ENCODE assay signal across 8 mouse cellular contexts in the genomic region with DNA sequence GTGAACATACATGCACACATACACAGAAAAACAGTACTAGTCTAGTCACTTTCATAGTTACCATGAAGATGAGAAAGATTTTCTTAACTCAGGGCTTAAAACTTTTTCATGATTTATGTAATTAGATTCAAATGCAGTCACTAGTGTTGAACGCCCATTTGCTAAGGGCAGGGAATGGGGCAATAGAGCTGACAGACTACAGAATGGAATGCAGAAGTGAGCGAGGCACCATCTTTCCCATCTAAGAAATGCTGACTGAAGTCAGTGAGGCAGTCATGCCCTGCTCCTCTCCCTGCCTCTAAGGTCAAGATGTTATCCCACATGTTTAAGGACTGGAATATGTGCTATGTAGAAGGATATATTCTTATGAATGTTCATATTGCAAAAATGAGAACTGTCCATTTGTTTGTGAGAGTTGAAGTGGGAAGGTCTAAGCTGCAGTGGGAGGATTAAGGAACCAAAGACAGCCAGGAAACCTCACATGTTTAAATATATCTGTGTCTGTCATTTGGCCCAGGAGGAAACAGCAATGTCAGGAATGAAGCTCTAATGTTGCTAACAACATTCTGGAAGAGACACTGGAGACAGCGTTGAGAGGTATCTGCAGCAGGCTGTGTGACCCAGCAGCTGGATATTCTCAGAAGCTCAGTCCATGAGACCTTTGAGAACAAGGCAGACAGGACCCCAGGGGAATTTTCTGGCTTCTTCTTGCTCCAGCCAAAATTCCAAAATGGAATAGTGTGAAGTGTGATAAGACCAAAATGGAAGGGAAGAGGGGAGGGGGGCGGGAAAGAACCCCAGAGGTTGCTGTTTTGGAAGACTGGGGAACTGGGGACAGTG.
DNase-seq lines count a peak whose midpoint lies in the region; ATAC-seq and TF ChIP-seq lines count a peak whose summit lies in the region.
"Had no signal": no experiment of that assay in that cellular context is flagged by ENCODE, and none has a peak within 500 bp of the region (broad histone marks: within the 10 kb centered on the region; RNA-seq: fewer than 3 reads in every experiment).

No protein-coding gene starts in this region.

- H3K27ac ChIP-seq in embryonic facial prominence, embryonic 15.5 days (replicated peaks) = no peak overlapping the region
- peak overlapping the region; percentile 78 for H3K27ac ChIP-seq in heart, embryonic 10.5 days
- peak overlapping the region; percentile 62; the same call in 1 of the 2 replicates for H3K27ac ChIP-seq in kidney, postnatal 0 days
- H3K27ac ChIP-seq in forebrain, embryonic 10.5 days = no peak overlapping the region
- H3K27ac ChIP-seq: hindbrain, embryonic 13.5 days had no signal

- no peaks in the 10 kb centered on the region for H3K36me3 ChIP-seq in embryonic facial prominence, embryonic 15.5 days
- no peaks in the 10 kb centered on the region for H3K36me3 ChIP-seq in heart, embryonic 10.5 days
- no peaks in the 10 kb centered on the region for H3K36me3 ChIP-seq in kidney, postnatal 0 days (ENCODE audit: insufficient read depth, low read length)
- no peaks in the 10 kb centered on the region for H3K36me3 ChIP-seq in forebrain, embryonic 10.5 days (replicated peaks)
- H3K36me3 ChIP-seq: hindbrain, embryonic 13.5 days had no signal

- H3K4me1 ChIP-seq in embryonic facial prominence, embryonic 15.5 days = 0 out of 2 replicates have a peak, but pooled peaks cover 3% of the 10 kb centered on the region
- H3K4me1 ChIP-seq in heart, embryonic 10.5 days = peaks cover 22% of the 10 kb centered on the region
- no peaks in the 10 kb centered on the region for H3K4me1 ChIP-seq in kidney, postnatal 0 days (replicated peaks; ENCODE audit: insufficient read depth, low read length)
- H3K4me1 ChIP-seq in forebrain, embryonic 10.5 days = peaks cover under 1% of the 10 kb centered on the region; the same call in 1 of the 2 replicates

- no peak overlapping the region for H3K4me3 ChIP-seq in embryonic facial prominence, embryonic 15.5 days (replicated peaks)
- H3K4me3 ChIP-seq in heart, embryonic 10.5 days = 0 out of 2 replicates have a peak overlapping the region, but pooled peaks have one; percentile 20
- H3K4me3 ChIP-seq in kidney, postnatal 0 days (replicated peaks; ENCODE audit: low read depth, low read length) = no peak overlapping the region
- no peak overlapping the region for H3K4me3 ChIP-seq in forebrain, embryonic 10.5 days
- H3K4me3 ChIP-seq: hindbrain, embryonic 13.5 days had no signal

- H3K9me3 ChIP-seq in embryonic facial prominence, embryonic 15.5 days (replicated peaks) = no peaks in the 10 kb centered on the region
- H3K9me3 ChIP-seq in heart, embryonic 10.5 days = no peaks in the 10 kb centered on the region
- H3K9me3 ChIP-seq in kidney, postnatal 0 days (replicated peaks; ENCODE audit: low read length) = no peaks in the 10 kb centered on the region
- H3K9me3 ChIP-seq in forebrain, embryonic 10.5 days = no peaks in the 10 kb centered on the region
- H3K9me3 ChIP-seq: hindbrain, embryonic 13.5 days had no signal

- no peaks in the 10 kb centered on the region for H3K27me3 ChIP-seq in embryonic facial prominence, embryonic 15.5 days
- no peaks in the 10 kb centered on the region for H3K27me3 ChIP-seq in heart, embryonic 10.5 days (ENCODE audit: insufficient read depth, poor library complexity, severe bottlenecking)
- H3K27me3 ChIP-seq in kidney, postnatal 0 days (ENCODE audit: insufficient read depth, low read length) = no peaks in the 10 kb centered on the region
- H3K27me3 ChIP-seq in forebrain, embryonic 10.5 days (ENCODE audit: poor library complexity, severe bottlenecking) = no peaks in the 10 kb centered on the region
- H3K27me3 ChIP-seq: hindbrain, embryonic 13.5 days had no signal

- peak; percentile 85 for DNase-seq in heart, embryonic 10.5 days (ENCODE audit: low spot score)
- peak; percentile 87 for DNase-seq in kidney, postnatal 0 days (ENCODE audit: low spot score)
- no peak for DNase-seq in layer of hippocampus, adult 11-12 months (ENCODE audit: low spot score)
- DNase-seq in urinary bladder, postnatal 14 days (ENCODE audit: low spot score) = no peak
- DNase-seq in forebrain, embryonic 10.5 days (ENCODE audit: extremely low spot score, low spot score) = no peak

- 54% methylated on average over 4 of the region's 4 CpGs for WGBS in embryonic facial prominence, embryonic 15.5 days
- WGBS in heart, embryonic 10.5 days = 39% methylated on average over 4 of the region's 4 CpGs
- WGBS in kidney, postnatal 0 days = 63% methylated on average over 4 of the region's 4 CpGs
- WGBS in forebrain, embryonic 10.5 days = 88% methylated on average over 4 of the region's 4 CpGs

- no peak overlapping the region for H3K4me2 ChIP-seq in embryonic facial prominence, embryonic 15.5 days (replicated peaks)
- H3K4me2 ChIP-seq in kidney, postnatal 0 days (ENCODE audit: low read length) = no peak overlapping the region
- H3K4me2 ChIP-seq: hindbrain, embryonic 13.5 days had no signal

- 0 out of 2 replicates have a peak, but pooled peaks have one; percentile 24 for ATAC-seq in embryonic facial prominence, embryonic 15.5 days (ENCODE audit: insufficient number of reproducible peaks, low FRiP score, low TSS enrichment, low read depth)
- 0 out of 2 replicates have a peak, but pooled peaks have one; percentile 55 for ATAC-seq in kidney, postnatal 0 days (replicated peaks; ENCODE audit: low FRiP score, low read depth)
- ATAC-seq in megakaryocyte, adult 5-6 weeks (ENCODE audit: poor library complexity, severe bottlenecking) = peak; percentile 82

- no peak overlapping the region for H3K9ac ChIP-seq in embryonic facial prominence, embryonic 15.5 days
- H3K9ac ChIP-seq in kidney, postnatal 0 days (ENCODE audit: low read depth, low read length) = no peak overlapping the region
- H3K9ac ChIP-seq: hindbrain, embryonic 13.5 days had no signal

- TF ChIP-seq CTCF in kidney, postnatal 0 days (IDR thresholded peaks at IDR 0.05; ENCODE audit: low read depth) = no peak

Comparison
In these comparisons a context has a peak if more than half of its experiments do, and no peak if none do; other contexts are left out.
1. ATAC-seq: peak in every context shown above with its lines; median percentile 82 in megakaryocyte, adult 5-6 weeks; 55 in kidney, postnatal 0 days; 24 in embryonic facial prominence, embryonic 15.5 days.
2. H3K27ac ChIP-seq: peak in heart, embryonic 10.5 days (single experiment) and kidney, postnatal 0 days (single experiment); none in embryonic facial prominence, embryonic 15.5 days (single experiment) and forebrain, embryonic 10.5 days (single experiment).
3. DNase-seq: peak in heart, embryonic 10.5 days (single experiment) and kidney, postnatal 0 days (single experiment); none in layer of hippocampus, adult 11-12 months (single experiment), urinary bladder, postnatal 14 days (single experiment) and forebrain, embryonic 10.5 days (single experiment).